Mouse (Mus musculus) urinary bladder, postnatal 4 days (tissue): ENCODE data around the gene Mettl24.

ENCODE experiments used
- DNase-seq, 2 experiments: peaks; one replicate each; pipeline ENCODE4 v3.0.0; 2021 to 2022; ENCODE audit warnings: low spot score in 2 of 2

Mettl24 gene

DNA sequence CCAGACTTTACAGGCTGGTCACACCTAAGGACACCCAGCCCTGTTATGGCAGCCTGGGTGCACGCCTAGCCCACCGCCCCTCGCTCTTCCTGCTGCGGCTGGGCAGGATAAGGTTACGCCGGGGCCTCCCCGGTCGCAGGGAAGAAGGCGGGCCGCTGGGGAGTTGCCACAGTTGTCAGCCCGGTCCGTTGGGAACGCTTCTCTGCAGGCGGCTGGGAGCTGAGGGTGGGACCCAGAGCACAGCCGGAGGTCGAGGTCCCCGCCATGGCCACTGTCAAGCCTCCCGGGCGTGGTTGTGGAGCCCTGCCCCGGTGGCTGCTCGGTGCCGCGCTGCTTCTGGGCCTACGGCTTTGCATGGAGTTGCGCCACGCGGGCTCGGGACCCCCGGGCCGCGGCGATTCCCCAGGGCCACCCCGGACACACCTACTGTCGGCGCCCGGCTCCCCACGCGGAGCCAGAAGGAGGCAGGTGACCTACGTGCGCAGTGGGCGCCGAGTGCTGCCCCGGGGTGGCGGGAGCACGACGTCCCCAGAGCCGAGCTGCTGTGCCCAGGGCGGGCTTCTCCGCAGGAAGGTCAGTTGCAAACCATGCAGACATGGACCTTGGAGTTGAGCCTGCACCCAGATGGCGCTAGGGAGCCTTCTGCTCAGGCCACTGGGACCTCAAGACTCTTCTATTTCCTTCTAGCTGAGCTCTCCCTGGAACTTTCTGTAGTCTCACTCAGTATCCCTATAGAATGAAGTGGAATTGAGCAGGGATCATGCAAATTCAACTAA is at the start of gene Mettl24:
TSS of gene Mettl24 (plus strand) at position 191 of the 776 bp plus-strand sequence.
- DNase-seq = peak; percentile 73 to 75

DNA sequence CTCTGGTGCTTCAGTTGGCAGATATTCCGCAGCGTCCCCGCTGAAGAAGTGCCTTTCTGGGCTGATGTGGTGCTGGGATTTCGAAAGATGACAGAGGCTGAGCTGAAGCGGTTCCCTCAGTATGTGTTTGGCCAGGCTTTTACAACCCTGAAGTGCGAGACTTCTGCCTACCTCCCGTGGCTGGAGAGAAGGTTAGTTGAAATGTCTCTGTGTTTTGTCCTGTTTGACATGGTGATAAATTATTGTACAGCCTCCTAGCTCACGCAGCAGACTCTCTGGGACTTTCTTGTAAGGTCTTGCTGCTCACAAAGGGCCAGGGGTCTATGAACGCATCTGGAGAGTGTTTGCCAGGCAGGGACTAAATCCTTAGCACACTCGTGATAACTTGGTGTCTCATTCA is 45.8 kb upstream of the Mettl24 start:
- no peak for DNase-seq

DNA sequence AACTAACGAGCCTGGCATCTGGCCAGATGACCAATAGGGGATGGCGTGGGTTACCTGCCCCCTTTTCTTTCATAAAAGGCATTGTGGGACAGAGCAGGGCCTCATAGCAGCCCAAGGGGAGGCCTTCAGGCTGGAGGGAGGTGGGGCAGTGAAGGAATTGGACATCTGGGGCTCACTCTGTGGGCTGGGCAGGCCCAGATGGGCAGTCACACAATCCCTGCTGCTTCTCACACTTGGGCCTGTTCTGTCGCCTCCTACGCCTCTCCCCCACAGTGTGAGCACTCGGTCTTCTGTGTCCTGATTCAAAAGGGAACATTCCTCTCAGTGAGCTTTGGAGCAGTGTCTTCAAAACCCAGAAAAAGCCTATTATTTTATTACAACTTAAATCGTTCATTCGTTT is 44.8 kb upstream of the Mettl24 start:
- no peak for DNase-seq

DNA sequence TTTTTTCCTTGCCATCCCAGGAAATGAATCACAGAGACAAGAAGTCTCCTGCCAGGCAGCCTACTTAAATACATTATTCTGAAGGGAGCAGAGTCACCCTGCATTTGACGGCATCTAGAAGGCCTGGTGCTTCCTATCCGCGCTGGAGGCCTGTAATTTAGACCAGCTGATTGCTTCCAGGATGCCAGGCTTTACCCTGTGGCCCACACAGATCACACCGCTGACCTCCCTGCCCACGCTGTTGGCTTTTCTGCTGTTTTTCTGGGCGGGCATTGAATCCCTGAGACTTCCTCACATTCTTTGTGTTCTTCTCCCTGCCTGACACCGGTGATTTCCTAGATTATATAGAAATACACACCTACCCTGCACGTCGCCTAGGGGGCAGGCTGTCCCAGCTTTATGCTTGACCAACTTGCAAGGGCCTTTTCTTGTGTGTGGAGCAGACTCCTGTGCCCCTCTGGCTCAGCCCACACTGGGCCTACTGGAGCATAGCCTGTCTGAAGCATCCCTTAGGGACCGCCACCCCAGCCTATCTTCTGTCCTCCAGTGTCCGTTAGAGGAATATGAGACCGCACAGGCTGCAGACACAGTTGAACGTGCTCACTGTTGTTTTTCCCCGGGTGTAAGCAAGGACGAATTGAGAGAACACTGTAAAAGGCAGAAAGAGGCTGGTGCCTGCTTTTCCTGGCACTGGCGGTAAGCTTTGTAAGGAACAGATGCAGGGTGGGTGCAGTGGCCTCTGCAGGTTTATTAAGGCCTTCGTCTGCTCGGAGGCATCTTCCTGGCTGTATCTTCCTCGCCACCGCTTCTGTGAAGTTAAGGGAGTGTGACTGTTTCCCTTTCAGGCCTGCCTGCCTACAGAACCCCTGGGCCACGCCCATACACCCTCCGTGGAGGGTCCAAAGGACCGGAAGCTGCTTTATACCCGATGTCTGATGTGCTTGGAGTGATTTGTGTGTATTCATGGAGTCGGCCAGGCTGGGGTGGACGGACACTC is 44.0 kb upstream of the Mettl24 start:
- no peak for DNase-seq

DNA sequence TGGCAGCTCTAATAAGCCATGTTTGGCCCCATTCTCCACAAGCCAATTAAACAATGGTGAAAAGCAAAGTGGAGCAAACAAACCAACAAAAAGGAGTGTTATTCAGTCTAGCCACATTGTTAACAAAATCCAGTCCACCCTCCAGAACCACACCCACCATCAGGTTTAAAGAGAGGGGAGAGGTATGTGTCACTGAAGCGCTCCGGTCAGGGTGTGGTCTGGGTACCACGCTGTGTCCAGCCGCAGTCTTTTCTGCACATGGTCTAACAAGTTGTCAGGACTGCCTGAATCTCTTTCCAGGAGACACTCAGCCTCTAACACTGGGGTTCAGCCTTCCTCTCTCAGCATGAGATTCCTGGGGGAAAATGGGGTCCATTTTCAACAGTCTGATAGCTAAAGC is 42.7 kb upstream of the Mettl24 start:
- DNase-seq = no peak

DNA sequence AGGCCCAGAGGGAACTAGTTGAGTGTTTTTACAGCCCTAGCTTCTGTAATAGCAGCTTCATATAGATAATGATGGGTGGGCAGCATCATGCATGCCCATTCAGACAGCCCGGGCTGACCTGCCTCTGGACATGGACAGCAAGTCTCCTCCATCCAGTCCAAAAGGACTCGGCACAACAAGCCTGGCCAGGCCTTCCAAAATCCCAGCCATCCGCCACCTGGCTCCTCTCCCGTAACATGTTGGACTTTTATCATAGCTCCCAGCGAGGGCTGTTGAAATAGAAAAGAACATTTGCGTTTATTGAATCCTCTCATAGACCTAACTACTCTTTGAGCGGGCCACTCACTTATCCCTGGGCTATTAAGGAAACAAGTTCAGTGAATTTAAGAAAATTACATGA is 41.2 kb upstream of the Mettl24 start:
- DNase-seq = no peak

DNA sequence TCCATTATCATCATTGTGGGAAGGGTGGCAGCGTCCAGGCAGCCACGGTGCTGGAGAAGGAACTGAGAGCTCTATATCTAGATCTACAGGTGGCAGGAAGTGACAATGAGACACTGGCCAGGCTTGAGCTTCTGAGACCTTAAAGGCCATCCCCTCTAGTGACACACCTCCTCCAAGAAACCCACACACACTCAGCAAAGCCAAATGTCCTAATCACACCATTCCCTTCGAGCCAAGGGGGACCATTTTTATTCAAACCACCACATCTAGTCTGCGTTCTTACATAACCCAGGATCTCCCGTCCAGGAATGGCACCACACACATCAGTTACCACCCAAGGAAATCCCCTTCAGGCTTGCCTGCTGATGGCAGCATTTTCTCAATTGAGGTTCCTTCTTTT is 40.0 kb upstream of the Mettl24 start:
- no peak for DNase-seq

DNA sequence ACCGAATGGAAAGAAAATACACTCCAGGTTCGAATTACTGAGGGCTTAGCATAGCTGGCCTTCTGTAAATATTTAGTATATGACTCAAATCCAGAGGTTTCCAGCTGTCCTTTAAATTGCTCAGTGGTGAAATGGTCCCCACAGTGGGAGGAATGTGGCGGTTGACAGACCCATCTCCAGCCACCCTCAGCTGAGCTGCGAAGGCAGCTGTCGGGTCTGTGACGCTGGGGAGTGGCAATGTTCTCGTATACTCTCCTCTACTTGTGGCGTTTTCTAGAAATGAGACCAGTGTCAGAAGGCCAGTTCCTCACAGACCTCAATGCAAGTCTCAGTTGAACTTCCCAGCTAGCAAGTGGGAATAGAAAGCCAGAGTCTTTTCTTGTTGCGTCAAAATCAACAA is 38.6 kb upstream of the Mettl24 start:
- no peak for DNase-seq

DNA sequence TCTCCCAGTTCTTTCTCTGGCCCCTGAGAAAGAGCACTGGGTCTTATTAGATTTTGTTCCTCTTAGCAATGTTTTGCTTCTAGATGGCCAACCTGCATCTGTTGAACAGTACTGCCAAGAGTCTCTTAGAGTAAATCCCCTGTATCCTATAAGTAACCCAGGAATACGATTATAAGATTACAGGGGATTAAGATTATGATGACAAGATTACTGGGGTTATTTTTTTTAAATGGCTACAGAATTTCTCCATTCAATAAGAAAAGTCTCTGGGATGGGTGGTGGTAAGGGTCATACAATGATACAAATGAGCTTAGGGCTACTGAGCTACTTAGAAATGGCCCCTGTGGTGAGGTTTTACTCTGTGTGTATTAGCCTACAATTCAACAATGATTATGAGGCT is 37.7 kb upstream of the Mettl24 start:
- DNase-seq = no peak

DNA sequence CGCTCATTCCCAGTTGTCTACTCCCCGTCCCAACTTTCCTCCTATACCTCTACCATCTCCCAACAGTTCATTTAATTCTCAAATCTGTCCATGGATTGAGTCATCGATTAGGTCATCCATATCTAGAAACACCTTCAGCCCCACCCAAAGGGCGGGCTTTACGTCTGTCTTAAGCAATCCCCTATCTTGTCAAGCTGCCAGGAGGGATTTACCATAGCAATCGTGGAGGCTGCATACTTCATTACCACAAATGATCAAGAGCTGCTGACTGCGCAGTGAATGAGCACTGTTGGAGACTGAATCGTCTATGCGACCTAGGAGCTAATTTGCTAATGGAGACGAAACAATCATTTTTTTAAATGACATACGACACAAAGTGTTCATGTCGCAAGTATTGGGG is 34.3 kb upstream of the Mettl24 start:
- DNase-seq = no peak

DNA sequence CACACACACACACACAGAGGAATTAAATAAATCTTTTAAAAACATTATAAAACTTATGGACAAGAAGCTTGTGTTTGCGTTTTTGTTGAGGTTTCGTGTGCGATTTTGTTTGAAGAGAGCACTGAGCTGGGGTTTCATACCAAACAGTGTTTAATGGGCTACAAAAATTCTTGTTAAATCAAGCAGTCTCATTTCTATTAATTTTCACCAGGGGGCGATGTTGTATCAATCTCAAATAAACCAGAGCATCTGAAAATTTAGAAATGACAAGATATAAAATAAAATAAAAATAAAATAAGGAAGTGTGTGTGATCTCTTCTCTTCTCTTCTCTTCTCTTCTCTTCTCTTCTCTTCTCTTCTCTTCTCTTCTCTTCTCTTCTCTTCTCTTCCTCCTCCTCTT is 33.4 kb upstream of the Mettl24 start:
- DNase-seq = no peak

DNA sequence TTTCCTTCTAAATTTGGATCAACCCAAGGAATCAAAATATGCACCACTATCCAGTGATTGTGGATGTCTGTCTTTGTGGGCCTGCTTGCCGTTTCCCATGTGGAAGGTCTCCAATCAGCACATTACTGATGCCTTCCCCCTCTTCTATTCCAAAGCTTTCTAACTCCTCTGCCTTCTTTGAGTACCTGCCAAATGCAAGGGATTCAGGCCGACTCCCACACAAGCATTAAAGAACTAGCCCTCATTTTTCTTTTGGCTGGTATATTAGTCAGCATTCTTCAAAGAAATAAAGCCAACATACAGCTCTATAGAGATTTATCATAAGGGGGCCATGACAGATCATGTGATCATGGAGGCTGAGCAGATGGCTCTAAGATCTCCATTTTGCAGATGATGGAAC is 31.4 kb upstream of the Mettl24 start:
- DNase-seq = no peak

DNA sequence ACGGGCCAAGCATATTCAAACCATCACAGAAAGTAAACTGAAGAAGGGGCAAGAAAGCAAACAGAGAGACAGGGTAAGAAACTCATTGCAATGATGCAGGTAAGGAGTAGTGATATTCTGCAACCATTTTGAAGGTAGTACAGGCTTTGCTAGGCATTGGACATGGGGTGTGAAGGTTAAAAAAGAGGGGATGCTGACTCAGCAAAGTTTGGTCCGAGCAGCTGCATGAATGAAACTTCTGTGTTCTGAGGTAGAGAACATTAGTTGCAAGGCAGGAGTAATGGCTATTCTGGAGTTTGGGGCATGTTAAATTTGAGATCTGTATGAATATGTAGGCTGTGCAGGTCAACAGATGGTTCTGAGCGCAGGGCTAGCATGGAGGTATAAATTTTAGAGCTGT is 17.8 kb upstream of the Mettl24 start:
- DNase-seq = no peak

DNA sequence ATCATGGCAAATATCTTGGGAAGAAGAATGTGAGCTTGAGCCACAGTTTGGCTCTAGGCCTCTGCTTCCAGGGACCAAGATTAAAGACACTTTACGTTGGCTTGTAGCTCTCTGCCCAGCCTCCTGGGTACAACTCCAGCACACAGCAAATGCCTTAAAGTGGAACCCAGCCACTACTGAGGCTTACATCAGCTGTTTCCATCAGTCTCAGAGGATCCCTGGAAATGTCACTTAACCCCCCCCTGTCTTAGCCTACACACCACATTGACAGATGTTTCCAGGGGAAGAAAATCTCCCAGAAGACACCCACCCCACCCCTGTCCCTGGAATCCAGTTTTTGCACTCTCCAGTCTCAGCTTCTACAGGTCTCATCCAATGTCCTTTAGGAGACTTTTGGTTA is 16.1 kb upstream of the Mettl24 start:
- DNase-seq = no peak

DNA sequence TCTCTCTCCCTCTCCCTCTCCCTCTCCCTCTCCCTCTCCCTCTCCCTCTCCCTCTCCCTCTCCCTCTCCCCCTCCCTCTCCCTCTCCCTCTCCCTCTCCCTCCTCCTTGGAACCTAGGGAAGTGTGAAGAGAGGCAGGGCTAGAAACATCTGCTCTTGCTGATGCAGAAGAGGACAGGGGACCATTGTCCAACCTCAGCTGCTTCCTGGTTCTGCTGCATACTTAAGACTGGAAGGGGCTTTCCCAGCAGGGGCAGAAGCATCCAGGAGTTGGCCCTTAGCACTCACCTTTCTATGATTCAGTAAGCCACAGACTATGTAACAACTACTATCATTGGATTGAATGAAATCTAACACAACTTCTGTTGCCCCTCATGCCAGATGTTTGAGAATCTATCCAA is 14.4 kb upstream of the Mettl24 start:
- DNase-seq = no peak

DNA sequence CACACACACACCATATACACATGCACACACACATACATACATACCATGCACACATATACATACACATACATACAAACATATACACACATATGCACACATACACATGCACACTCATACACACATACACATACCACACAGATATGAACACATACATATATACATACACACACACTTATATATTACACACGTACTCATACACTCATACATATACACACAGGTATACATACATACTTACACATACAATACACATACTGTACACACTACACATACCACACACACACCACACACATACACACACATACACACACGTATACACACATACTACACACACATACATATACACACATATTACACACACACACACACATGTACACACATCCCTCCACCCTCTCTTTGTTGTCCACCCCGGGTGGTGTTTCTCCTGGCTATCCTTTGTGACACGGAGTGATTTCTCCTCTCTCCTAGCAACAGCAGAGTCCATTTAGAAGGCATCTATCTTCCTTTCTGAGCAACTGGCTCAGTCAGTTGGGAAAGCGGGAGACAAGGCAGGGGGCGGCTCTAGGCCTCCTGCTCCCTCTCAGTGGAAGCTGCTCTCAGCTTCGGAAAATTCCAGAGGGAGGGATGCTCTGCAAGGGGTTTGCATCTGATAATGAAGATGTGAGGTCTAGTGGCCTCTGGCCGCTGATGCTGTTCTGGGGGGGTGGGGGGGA is 10.3 kb upstream of the Mettl24 start:
- DNase-seq = no peak

DNA sequence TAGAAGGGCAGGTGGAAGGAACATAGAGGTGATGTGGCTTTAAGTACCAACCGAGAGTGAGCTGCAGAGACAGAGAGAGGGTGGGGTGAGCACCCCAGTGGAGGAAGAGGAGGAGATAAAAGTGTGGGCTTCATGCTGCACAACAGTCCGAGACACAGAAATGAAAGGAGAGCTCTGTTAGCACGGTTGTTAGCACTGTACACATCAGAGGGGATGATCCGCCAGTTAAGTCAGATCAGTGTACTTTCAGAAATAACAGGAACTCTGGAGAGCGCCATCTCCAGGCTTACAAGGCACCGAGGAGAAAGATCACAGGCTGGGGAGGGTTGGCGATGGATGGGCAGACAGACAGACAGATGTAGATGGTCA is 9.8 kb upstream of the Mettl24 start:
- DNase-seq = no peak

DNA sequence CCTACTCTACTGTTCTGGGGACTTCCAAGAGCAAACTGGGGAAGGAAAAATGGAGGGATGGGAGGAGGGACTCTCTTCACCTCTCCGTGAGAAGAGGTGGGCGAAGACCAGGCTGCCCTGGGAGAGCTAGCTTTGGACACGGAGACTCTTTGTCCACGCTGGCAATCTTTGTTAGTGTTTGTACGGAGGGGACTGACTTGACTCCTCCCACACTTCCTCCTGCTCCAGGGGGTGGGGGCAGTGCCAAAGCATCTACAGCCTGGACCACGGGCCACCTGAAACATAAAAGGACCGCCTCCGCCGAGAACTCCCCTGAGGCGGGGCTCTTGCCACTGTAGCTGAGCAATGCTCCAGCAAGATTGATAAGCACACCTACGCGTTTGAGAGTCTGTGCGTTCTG is 8.9 kb upstream of the Mettl24 start:
- no peak for DNase-seq

DNA sequence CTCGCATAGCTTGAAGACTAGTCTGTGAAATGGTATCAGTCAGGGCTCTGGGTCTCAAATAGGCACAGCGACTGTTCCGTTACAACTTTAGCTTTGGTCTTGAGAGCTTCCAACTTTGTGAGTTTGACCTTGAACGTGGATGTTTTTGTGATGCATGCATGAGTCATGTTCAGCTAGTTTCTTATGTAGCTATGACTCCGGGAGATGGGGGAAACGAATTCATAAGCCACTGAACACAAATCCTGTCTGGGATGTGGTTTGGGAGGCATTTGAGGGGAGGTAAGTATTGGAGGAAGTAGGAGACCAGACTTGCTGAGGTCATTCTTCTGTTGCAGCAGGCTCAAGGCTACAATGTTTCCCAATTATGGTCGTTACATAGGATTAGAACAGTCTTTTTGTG is 7.2 kb upstream of the Mettl24 start:
- DNase-seq = no peak

DNA sequence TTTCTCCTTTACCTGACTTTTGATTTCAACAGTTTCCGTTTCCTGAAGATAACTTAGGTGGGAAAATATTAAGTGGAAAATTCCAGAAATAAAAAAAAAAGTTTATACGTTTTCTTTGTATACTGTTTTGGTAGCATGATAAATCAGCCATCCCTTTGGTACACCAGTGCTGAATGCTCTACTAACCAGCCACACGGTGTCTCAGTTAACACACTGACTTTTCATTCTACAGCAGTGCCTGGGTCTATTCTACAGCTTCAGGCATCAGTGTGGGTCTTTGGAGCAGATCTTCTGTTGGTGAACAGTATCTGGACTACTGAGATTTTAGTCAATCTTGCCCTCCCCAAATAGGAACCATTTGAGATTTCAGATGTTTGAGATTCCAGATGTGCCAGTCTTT is 4.6 kb upstream of the Mettl24 start:
- DNase-seq = no peak

DNA sequence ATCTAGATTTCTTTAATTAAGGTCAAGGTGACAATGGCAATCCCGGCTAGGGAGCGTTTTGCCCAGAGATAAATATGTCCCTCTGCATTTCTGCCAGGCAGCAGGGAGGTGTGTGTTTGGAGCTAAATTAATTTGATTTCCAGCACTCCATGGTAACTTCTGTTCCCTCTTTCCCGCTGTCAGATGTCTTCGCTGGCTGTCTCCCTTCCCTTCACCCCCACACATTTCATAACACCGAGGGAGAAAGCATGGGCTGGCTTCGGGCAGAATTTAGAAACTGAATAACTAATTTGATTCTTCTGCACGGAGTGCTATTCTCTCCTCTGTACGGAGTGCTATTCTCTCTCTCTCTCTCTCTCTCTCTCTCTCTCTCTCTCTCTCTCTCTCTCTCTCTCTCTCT is 612 bp upstream of the Mettl24 start:
- no peak for DNase-seq

DNA sequence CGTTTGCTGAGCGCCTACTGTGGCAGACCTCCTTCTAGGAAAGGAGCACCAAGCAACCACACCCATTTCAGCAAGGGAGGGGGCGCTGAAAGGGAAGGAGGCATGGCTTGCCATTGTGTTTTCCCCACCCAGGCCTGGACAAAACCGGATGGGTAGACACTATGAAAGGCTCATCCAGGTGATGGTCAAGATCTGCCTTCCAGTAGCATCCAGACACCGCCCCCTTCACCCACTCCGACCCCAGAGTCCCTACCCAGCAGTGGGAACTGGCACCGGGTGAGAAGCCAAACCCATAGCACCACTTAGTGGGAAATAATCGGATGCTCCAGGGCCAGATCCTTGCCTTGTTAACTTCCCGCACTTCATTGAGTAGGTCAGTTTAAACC is 779 bp downstream of the Mettl24 start:
- DNase-seq = no peak
